Mouse (Mus musculus) ES-Bruce4 (cell line): Measurements from ENCODE around the gene Elovl1.

Experiments
- CTCF ChIP-seq: IDR thresholded peaks from one replicate; pipeline ENCODE4 v1.8.1; 2011; ENCODE audit warnings: low read depth, low read length
- EP300 ChIP-seq: IDR thresholded peaks from 2 replicates; pipeline ENCODE4 v1.6.1; 2011; ENCODE audit warnings: low read depth, low read length; ENCODE audit not compliant: insufficient read depth
- POLR2A ChIP-seq: IDR thresholded peaks from one replicate; pipeline ENCODE4 v1.8.1; 2011; ENCODE audit warnings: low read length; ENCODE audit not compliant: insufficient read depth

DNA sequence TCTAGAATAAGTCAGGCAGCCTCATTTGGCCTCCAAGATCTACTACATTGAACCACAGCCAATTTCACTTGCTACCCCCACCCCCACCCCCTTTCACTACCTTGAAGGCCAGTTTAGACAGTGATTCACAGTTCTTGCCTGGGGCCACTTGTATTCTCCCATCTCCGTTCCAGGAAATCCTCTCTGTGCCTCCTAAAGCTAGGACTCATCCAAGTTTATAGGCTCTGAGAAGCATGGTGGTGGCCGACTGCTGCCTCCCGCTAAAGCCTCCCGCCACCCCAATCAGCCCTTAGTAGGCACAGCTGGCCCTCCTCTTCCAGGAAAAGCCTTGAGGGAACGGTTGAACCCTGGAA, 502 bp upstream of the Elovl1 start:
- TF ChIP-seq CTCF (no peak), EP300 (no peak), POLR2A (no peak)
